Mouse (Mus musculus): ENCODE results near the gene Stip1.

Gene Stip1

GRCm38 (mm10) chr19:6974211-6975205 lies 65.3 kb downstream of the Stip1 start, which contains the start of gene Ppp1r14b:
Gene Ppp1r14b, plus strand, starts transcription at chr19:6974968.
- POLR2A ChIA-PET: interaction anchor here (0.5 to 8.9 kb wide), 46 partner anchors 8 to 1969 kb away, joined by 3 to 99 read pairs (median 5); partner anchors contain the start of genes Nudt22 (in 3 of the 4), Trpt1 (in 3 of the 4), Bad (in 2 of the 4) and Stip1 (in 2 of the 4)
- CTCF ChIA-PET: interaction anchor here in 3 of 4 experiments (0.5 to 1.3 kb wide), 14 partner anchors 12 to 1051 kb away, joined by 3 to 5 read pairs (median 3); no protein-coding TSS in a partner anchor

DNA sequence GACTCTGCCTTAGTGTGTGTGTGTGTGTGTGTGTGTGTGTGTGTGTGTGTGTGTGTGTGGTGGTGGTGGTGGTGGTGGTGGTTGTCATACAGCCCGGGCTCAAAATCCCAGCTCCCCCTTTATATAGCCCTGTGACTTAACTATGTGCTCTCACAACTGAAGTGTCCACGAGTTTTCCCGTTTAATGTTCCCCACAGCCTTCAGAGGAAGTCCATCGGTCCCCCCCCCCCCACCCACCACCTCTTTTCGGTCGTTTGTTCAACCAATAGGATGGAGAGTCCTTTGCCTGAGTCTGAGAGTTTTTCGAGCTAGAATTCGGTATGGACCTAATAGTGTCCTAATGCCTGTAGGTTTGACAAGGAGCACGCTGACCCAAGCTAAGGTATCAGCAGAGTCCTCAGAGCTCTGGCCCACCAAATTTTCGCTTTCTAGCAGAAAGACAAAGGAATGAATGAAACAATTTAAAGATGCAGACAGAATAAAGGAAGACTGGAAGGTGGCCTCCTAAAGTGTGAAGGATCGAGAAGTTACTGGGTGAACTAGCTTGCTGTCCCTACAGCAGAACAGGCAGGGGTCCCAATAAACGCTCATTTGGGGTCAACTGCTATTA lies 66.1 kb downstream of the Stip1 start:
- CTCF ChIA-PET: interaction anchor here in 3 of 4 experiments (0.6 to 1.3 kb wide), 11 partner anchors 11 to 1050 kb away, joined by 3 to 5 read pairs (median 3); no protein-coding TSS in a partner anchor
- POLR2A ChIA-PET: interaction anchor here (0.5 to 3.3 kb wide), 29 partner anchors 9 to 1970 kb away, joined by 3 to 19 read pairs (median 4); partner anchors contain the start of genes Bad (in 2 of the 4), Nudt22 (in 2 of the 4), Trpt1 (in 2 of the 4) and Catsperz (in 1 of the 4)

GRCm38 (mm10) chr19:6972247-6972917 lies 67.4 kb downstream of the Stip1 start:
- ChIA-PET CTCF (interaction anchor here (0.6 to 6.1 kb wide), 7 partner anchors 7 to 36 kb away, joined by 3 to 89 read pairs (median 13); partner anchors contain the start of genes Fkbp2 (in 2 of the 4) and Bad (in 1 of the 4)), POLR2A (interaction anchor here in 3 of 4 experiments (0.6 to 6.9 kb wide), 15 partner anchors 7 to 293 kb away, joined by 3 to 134 read pairs (median 5); partner anchors contain the start of genes Fkbp2 (in 3 of the 3), Vegfb (in 2 of the 3), Bad (in 1 of the 3) and Gpr137 (in 1 of the 3))

DNA sequence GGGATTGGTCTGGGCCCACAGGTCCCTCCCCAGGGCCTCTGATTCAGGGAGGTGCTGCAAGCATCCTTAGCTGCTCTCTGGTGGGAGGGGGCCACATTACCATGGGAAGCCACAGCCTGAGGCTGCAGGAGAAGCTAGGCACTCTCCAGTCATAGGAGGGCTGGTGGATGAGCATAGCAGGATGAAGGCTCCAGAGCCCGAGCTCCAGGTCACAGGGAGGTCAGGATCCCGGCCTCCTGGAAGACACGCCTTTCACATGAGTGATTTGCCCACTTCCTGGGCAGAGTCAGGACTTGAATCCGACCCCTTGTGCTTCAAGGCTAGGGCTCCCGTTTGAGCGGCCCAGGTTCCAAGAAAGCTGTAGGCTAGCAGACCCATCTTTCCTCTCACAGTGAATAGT lies 68.1 kb downstream of the Stip1 start:
- POLR2A ChIA-PET: interaction anchor here (0.5 to 6.9 kb wide), 29 partner anchors 8 to 1770 kb away, joined by 3 to 134 read pairs (median 5); partner anchors contain the start of genes Fkbp2 (in 3 of the 4), Vegfb (in 2 of the 4), Bad (in 1 of the 4) and Esrra (in 1 of the 4)
- CTCF ChIA-PET: interaction anchor here (0.6 to 6.1 kb wide), 12 partner anchors 7 to 49 kb away, joined by 3 to 89 read pairs (median 11); partner anchors contain the start of genes Fkbp2 (in 3 of the 4), Bad (in 1 of the 4), Nudt22 (in 1 of the 4) and Trpt1 (in 1 of the 4)
